Mouse (Mus musculus) brain, embryonic 14.5 days (tissue): ENCODE data around the gene Zdhhc24.

Experiments used
- CTCF ChIP-seq: fragments of 200-500 bp; IDR thresholded peaks from 2 replicates; pipeline ENCODE4 v1.5.1; 2012; ENCODE audit warnings: inconsistent platforms, mild to moderate bottlenecking, moderate library complexity, borderline replicate concordance; ENCODE audit not compliant: insufficient read depth, insufficient read length; ENCODE audit errors: extremely low read depth
- POLR2A ChIP-seq: fragments of 200-500 bp; IDR thresholded peaks from 2 replicates; pipeline ENCODE4 v1.6.1; 2012; ENCODE audit warnings: mild to moderate bottlenecking, inconsistent platforms, borderline replicate concordance; ENCODE audit not compliant: poor library complexity, insufficient read depth, insufficient read length, severe bottlenecking; ENCODE audit errors: extremely low read depth

DNA sequence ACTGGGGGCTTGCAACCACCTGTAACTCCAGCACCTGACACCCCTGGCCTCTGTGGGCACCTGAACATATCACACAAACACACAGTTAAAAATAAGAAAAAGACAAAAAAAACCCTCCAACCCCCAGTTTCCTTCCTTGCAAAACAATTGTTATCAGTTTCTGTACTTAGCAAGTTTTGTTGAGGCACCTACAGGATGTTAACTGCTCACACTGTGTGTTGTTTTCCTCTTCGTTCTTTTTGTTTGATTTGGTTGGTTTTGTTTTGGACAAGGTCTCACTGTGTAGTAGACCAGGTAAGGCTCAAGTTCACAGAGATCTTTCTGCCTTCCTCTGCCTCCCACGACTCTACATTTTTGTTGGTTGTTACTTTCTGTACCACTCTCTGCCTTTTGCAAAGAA, 35.9 kb upstream of the Zdhhc24 start:
- TF ChIP-seq CTCF, result no peak
- TF ChIP-seq POLR2A, result no peak
